Mouse (Mus musculus): ENCODE measurements at regions not wholly inside any gene's neighbourhood (a gene's known extent, or its start where the extent isn't known, plus 50 kb on each side); places are given as distances from the start of the nearest gene placed in this dataset.

- Histone ChIP-seq H3K9me3 (replicated peaks) (no peaks in the 10 kb centered on the region), H3K4me3 (no peak overlapping the region), H3K27ac (peak overlapping the region; percentile 44), H3K36me3 (no peaks in the 10 kb centered on the region), H3K27me3 (ENCODE audit: low read depth, poor library complexity, severe bottlenecking) (no peaks in the 10 kb centered on the region), H3K4me1 (peaks cover 15% of the 10 kb centered on the region)
- no peak for DNase-seq (ENCODE audit: low spot score)
- 60% methylated on average over 8 of the region's 8 CpGs for WGBS
These were observed 301.5 kb upstream of the Mpdz start for GRCm38 (mm10) chr4:81743978-81744628.

GRCm38 (mm10) chr4:81742536-81743459 is 300.2 kb upstream of the Mpdz start:
- Histone ChIP-seq H3K9me3 (replicated peaks) (no peaks in the 10 kb centered on the region), H3K27ac (no peak overlapping the region), H3K4me3 (no peak overlapping the region), H3K36me3 (no peaks in the 10 kb centered on the region), H3K4me1 (peaks cover 15% of the 10 kb centered on the region), H3K27me3 (ENCODE audit: low read depth, poor library complexity, severe bottlenecking) (no peaks in the 10 kb centered on the region)
- DNase-seq (ENCODE audit: low spot score), result no peak
- whole genome bisulfite sequencing, result 62% methylated on average over 4 of the region's 4 CpGs

- H3K27ac ChIP-seq, result no peak overlapping the region
- no peaks in the 10 kb centered on the region for H3K4me1 ChIP-seq
- H3K4me3 ChIP-seq, result no peak overlapping the region
- WGBS, result 97% methylated on average over 2 of the region's 2 CpGs
- DNase-seq (ENCODE audit: low spot score), result no peak
- H3K27me3 ChIP-seq (ENCODE audit: low read depth, poor library complexity, severe bottlenecking), result no peaks in the 10 kb centered on the region
- no peaks in the 10 kb centered on the region for H3K9me3 ChIP-seq (replicated peaks)
- no peaks in the 10 kb centered on the region for H3K36me3 ChIP-seq
These were observed 291.8 kb upstream of the Mpdz start for GRCm38 (mm10) chr4:81734391-81734790.

- Histone ChIP-seq H3K4me3 (no peak overlapping the region), H3K27me3 (ENCODE audit: low read depth, poor library complexity, severe bottlenecking) (no peaks in the 10 kb centered on the region), H3K4me1 (peaks cover 3% of the 10 kb centered on the region; the same call in 1 of the 2 replicates), H3K9me3 (replicated peaks) (no peaks in the 10 kb centered on the region), H3K36me3 (no peaks in the 10 kb centered on the region), H3K27ac (no peak overlapping the region)
- DNase-seq (ENCODE audit: low spot score), result no peak
- 84% methylated on average over 2 of the region's 2 CpGs for WGBS
These were observed 287.8 kb upstream of the Mpdz start for GRCm38 (mm10) chr4:81730386-81730785.

GRCm38 (mm10) chr4:81728961-81729360 is 286.3 kb upstream of the Mpdz start:
- Histone ChIP-seq H3K27ac (no peak overlapping the region), H3K4me3 (no peak overlapping the region), H3K36me3 (no peaks in the 10 kb centered on the region), H3K4me1 (peaks cover 3% of the 10 kb centered on the region; the same call in 1 of the 2 replicates), H3K9me3 (replicated peaks) (no peaks in the 10 kb centered on the region), H3K27me3 (ENCODE audit: low read depth, poor library complexity, severe bottlenecking) (no peaks in the 10 kb centered on the region)
- no peak for DNase-seq (ENCODE audit: low spot score)
- WGBS, result 88% methylated on average over 3 of the region's 3 CpGs

GRCm38 (mm10) chr4:81727735-81728581 is 285.3 kb upstream of the Mpdz start:
- no peak overlapping the region for H3K27ac ChIP-seq
- DNase-seq (ENCODE audit: low spot score), result no peak
- no peaks in the 10 kb centered on the region for H3K9me3 ChIP-seq (replicated peaks)
- no peaks in the 10 kb centered on the region for H3K27me3 ChIP-seq (ENCODE audit: low read depth, poor library complexity, severe bottlenecking)
- WGBS, result 76% methylated on average over 12 of the region's 12 CpGs
- H3K4me3 ChIP-seq, result no peak overlapping the region
- peaks cover 3% of the 10 kb centered on the region; the same call in 1 of the 2 replicates for H3K4me1 ChIP-seq
- H3K36me3 ChIP-seq, result no peaks in the 10 kb centered on the region

GRCm38 (mm10) chr4:81726761-81727723 is 284.4 kb upstream of the Mpdz start:
- no peak for DNase-seq (ENCODE audit: low spot score)
- Histone ChIP-seq H3K4me1 (peaks cover 3% of the 10 kb centered on the region; the same call in 1 of the 2 replicates), H3K27ac (peak overlapping the region; percentile 50; the same call in 1 of the 2 replicates), H3K27me3 (ENCODE audit: low read depth, poor library complexity, severe bottlenecking) (no peaks in the 10 kb centered on the region), H3K9me3 (replicated peaks) (no peaks in the 10 kb centered on the region), H3K4me3 (no peak overlapping the region), H3K36me3 (no peaks in the 10 kb centered on the region)
- 80% methylated on average over 16 of the region's 16 CpGs for WGBS

GRCm38 (mm10) chr4:81724751-81725150 is 282.1 kb upstream of the Mpdz start:
- Histone ChIP-seq H3K36me3 (no peaks in the 10 kb centered on the region), H3K9me3 (replicated peaks) (no peaks in the 10 kb centered on the region), H3K4me1 (peaks cover 3% of the 10 kb centered on the region; the same call in 1 of the 2 replicates), H3K27me3 (ENCODE audit: low read depth, poor library complexity, severe bottlenecking) (no peaks in the 10 kb centered on the region), H3K27ac (no peak overlapping the region), H3K4me3 (no peak overlapping the region)
- WGBS, result 97% methylated on average over 2 of the region's 2 CpGs
- DNase-seq (ENCODE audit: low spot score), result no peak

GRCm38 (mm10) chr4:81712378-81712777 is 269.8 kb upstream of the Mpdz start:
- WGBS, result 60% methylated on average over 1 of the region's 1 CpGs
- Histone ChIP-seq H3K36me3 (no peaks in the 10 kb centered on the region), H3K27me3 (ENCODE audit: low read depth, poor library complexity, severe bottlenecking) (no peaks in the 10 kb centered on the region), H3K4me3 (no peak overlapping the region), H3K9me3 (replicated peaks) (no peaks in the 10 kb centered on the region), H3K27ac (no peak overlapping the region), H3K4me1 (no peaks in the 10 kb centered on the region)
- no peak for DNase-seq (ENCODE audit: low spot score)

- Histone ChIP-seq H3K4me1 (no peaks in the 10 kb centered on the region), H3K9me3 (replicated peaks) (no peaks in the 10 kb centered on the region), H3K36me3 (no peaks in the 10 kb centered on the region), H3K4me3 (no peak overlapping the region), H3K27ac (no peak overlapping the region), H3K27me3 (ENCODE audit: low read depth, poor library complexity, severe bottlenecking) (no peaks in the 10 kb centered on the region)
- no peak for DNase-seq (ENCODE audit: low spot score)
These were observed 252.6 kb upstream of the Mpdz start for GRCm38 (mm10) chr4:81695182-81695581.

GRCm38 (mm10) chr4:81677205-81677604 is 234.6 kb upstream of the Mpdz start:
- DNase-seq (ENCODE audit: low spot score), result no peak
- 88% methylated on average over 2 of the region's 2 CpGs for WGBS

GRCm38 (mm10) chr4:81674871-81675270 is 232.3 kb upstream of the Mpdz start:
- 85% methylated on average over 2 of the region's 2 CpGs for WGBS

More at GRCm38 (mm10) chr4:81677205-81677604, 234.6 kb upstream of the Mpdz start:
- Histone ChIP-seq H3K4me3 (no peak overlapping the region), H3K4me1 (no peaks in the 10 kb centered on the region), H3K36me3 (no peaks in the 10 kb centered on the region), H3K27me3 (ENCODE audit: low read depth, poor library complexity, severe bottlenecking) (no peaks in the 10 kb centered on the region), H3K9me3 (replicated peaks) (no peaks in the 10 kb centered on the region), H3K27ac (no peak overlapping the region)

More at GRCm38 (mm10) chr4:81674871-81675270, 232.3 kb upstream of the Mpdz start:
- Histone ChIP-seq H3K36me3 (no peaks in the 10 kb centered on the region), H3K4me1 (no peaks in the 10 kb centered on the region), H3K4me3 (no peak overlapping the region), H3K9me3 (replicated peaks) (no peaks in the 10 kb centered on the region), H3K27me3 (ENCODE audit: low read depth, poor library complexity, severe bottlenecking) (no peaks in the 10 kb centered on the region), H3K27ac (no peak overlapping the region)
- DNase-seq (ENCODE audit: low spot score), result no peak
